ENCODE assay signal across 11 mouse cellular contexts in the genomic region with DNA sequence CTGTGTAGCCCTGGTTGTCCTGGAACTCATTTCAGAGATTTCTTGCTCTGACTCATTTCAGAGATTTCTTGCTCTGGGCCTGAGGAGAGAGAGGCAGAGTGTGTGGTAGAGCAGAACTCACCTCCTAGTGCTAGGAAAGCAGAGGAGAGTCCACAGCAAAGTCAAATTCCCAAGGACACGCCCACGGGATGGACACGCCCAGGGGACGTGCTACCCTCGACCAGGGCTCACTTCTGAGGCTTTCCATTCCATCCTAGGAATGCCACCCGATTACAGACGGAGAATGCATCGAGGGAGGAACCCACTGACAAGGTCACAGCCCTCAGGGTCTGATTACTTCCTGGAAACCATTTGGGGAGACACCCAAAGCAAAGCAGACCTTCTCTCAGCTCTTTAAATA. TPM values are rescaled to one million over a fixed set of nuclear protein-coding genes. Genes with fewer than 3 reads are reported as not detected.
DNase-seq lines count a peak whose midpoint lies in the region; ATAC-seq and TF ChIP-seq lines count a peak whose summit lies in the region.
"Had no signal": no experiment of that assay in that cellular context is flagged by ENCODE, and none has a peak within 500 bp of the region (broad histone marks: within the 10 kb centered on the region; RNA-seq: fewer than 3 reads in every experiment).

No protein-coding gene starts in this region.

- H3K4me3 ChIP-seq in lung, adult 2 months (replicated peaks; ENCODE audit: extremely low read depth, low read depth, low read length): no peak overlapping the region
- no peak overlapping the region for H3K4me3 ChIP-seq in embryonic facial prominence, embryonic 14.5 days (ENCODE audit: low read depth, low read length)
- H3K4me3 ChIP-seq: embryonic facial prominence, embryonic 12.5 days; hindbrain, embryonic 15.5 days; lung, embryonic 15.5 days had no signal

- H3K36me3 ChIP-seq in embryonic facial prominence, embryonic 14.5 days (ENCODE audit: control insufficient read depth, insufficient read depth, low read length): no peaks in the 10 kb centered on the region
- H3K36me3 ChIP-seq: embryonic facial prominence, embryonic 12.5 days; hindbrain, embryonic 15.5 days; lung, embryonic 15.5 days had no signal

- WGBS in lung, adult 2 months: 13% methylated on average over 8 of the region's 8 CpGs
- 8% methylated on average over 8 of the region's 8 CpGs for WGBS in embryonic facial prominence, embryonic 14.5 days

- ATAC-seq in embryonic facial prominence, embryonic 14.5 days (ENCODE audit: low read depth): no peak

- no peaks in the 10 kb centered on the region for H3K27me3 ChIP-seq in embryonic facial prominence, embryonic 14.5 days (replicated peaks; ENCODE audit: control insufficient read depth, insufficient read depth, low read length)
- H3K27me3 ChIP-seq: embryonic facial prominence, embryonic 12.5 days; hindbrain, embryonic 15.5 days; lung, embryonic 15.5 days had no signal

- no peak for TF ChIP-seq CTCF in lung, adult 2 months (IDR thresholded peaks at IDR 0.05; ENCODE audit: insufficient read depth, low read length)

- peak; percentile 54 to 63 for DNase-seq in lung, adult 18-20 months
- DNase-seq in lung, adult 2 months: no peak
- peak; percentile 25 for DNase-seq in embryonic facial prominence, embryonic 14.5 days (ENCODE audit: low spot score)
- peak; percentile 29 to 51 for DNase-seq in kidney, adult 8-10 months
- DNase-seq in testis, postnatal 14 days (ENCODE audit: low spot score): peak; percentile 10
- DNase-seq in cerebellum, adult 18-20 months: no peak
- no peak for DNase-seq in retina, postnatal 1 day
- DNase-seq in cerebellum, postnatal 4 days (ENCODE audit: low spot score in 2 of 2): no peak

- peaks cover 17% of the 10 kb centered on the region for H3K4me1 ChIP-seq in lung, adult 2 months (ENCODE audit: control insufficient read depth, insufficient read depth, low read length)
- H3K4me1 ChIP-seq in embryonic facial prominence, embryonic 14.5 days (ENCODE audit: control insufficient read depth, insufficient read depth, low read length): no peaks in the 10 kb centered on the region
- H3K4me1 ChIP-seq: embryonic facial prominence, embryonic 12.5 days; hindbrain, embryonic 15.5 days had no signal

- H3K4me2 ChIP-seq in embryonic facial prominence, embryonic 14.5 days (ENCODE audit: low read depth, low read length): no peak overlapping the region
- H3K4me2 ChIP-seq: embryonic facial prominence, embryonic 12.5 days; hindbrain, embryonic 15.5 days; lung, embryonic 15.5 days had no signal

- H3K27ac ChIP-seq in embryonic facial prominence, embryonic 14.5 days (replicated peaks; ENCODE audit: low read depth, low read length): no peak overlapping the region
- H3K27ac ChIP-seq: embryonic facial prominence, embryonic 12.5 days; hindbrain, embryonic 15.5 days; lung, embryonic 15.5 days had no signal

- H3K9me3 ChIP-seq in embryonic facial prominence, embryonic 14.5 days (ENCODE audit: control insufficient read depth, low read length): no peaks in the 10 kb centered on the region
- H3K9me3 ChIP-seq: embryonic facial prominence, embryonic 12.5 days; hindbrain, embryonic 15.5 days; lung, embryonic 15.5 days had no signal

- no peak for TF ChIP-seq POLR2A in lung, adult 2 months (IDR thresholded peaks at IDR 0.05; ENCODE audit: borderline replicate concordance, extremely low read depth, low read depth, low read length)

- H3K9ac ChIP-seq in embryonic facial prominence, embryonic 14.5 days (ENCODE audit: low read depth, low read length): no peak overlapping the region
- H3K9ac ChIP-seq: embryonic facial prominence, embryonic 12.5 days; hindbrain, embryonic 15.5 days; lung, embryonic 15.5 days had no signal

RNA-seq across cellular contexts. Expression of a gene that starts 39.9 kb away (rescaled TPM):
- 777 and 943 TPM in 2 replicates for polyA plus RNA-seq in lung, adult 2 months (2012; rRNA removed)
- polyA plus RNA-seq in embryonic facial prominence, embryonic 14.5 days (2014; fragmentation: Nextera tagmentation; extraction: Ambion mirVana): 10.9 and 14.3 TPM in 2 replicates

Comparison
In these comparisons a context has a peak if more than half of its experiments do, and no peak if none do; other contexts are left out.
1. DNase-seq: peak in lung, adult 18-20 months (2 of 2), embryonic facial prominence, embryonic 14.5 days (single experiment), kidney, adult 8-10 months (2 of 2) and testis, postnatal 14 days (single experiment); none in lung, adult 2 months (single experiment), cerebellum, adult 18-20 months (0 of 2), retina, postnatal 1 day (single experiment) and cerebellum, postnatal 4 days (0 of 2).
2. RNA of a gene that starts 39.9 kb away (polyA plus RNA-seq): 777 to 943 TPM in lung, adult 2 months; 10.9 to 14.3 TPM in embryonic facial prominence, embryonic 14.5 days; every median in the first group is over 10 times any median in the second.